Mouse (Mus musculus) ES-Bruce4 (cell line): ENCODE measurements around the gene Atxn7l1.

ENCODE experiments used
- CTCF ChIP-seq: IDR thresholded peaks from one replicate; pipeline ENCODE4 v1.8.1; 2011; ENCODE audit warnings: low read depth, low read length
- EP300 ChIP-seq: IDR thresholded peaks from 2 replicates; pipeline ENCODE4 v1.6.1; 2011; ENCODE audit warnings: low read depth, low read length; ENCODE audit not compliant: insufficient read depth
- POLR2A ChIP-seq: IDR thresholded peaks from one replicate; pipeline ENCODE4 v1.8.1; 2011; ENCODE audit warnings: low read length; ENCODE audit not compliant: insufficient read depth

- no peak for TF ChIP-seq POLR2A
- TF ChIP-seq CTCF, result no peak
- TF ChIP-seq EP300, result no peak
Observed at GRCm38 (mm10) chr12:33144456-33144855, 3.0 kb upstream of the Atxn7l1 start.
